Mouse (Mus musculus): ENCODE measurements at regions not wholly inside any gene's neighbourhood (a gene's known extent, or its start where the extent isn't known, plus 50 kb on each side); places are given as distances from the start of the nearest gene placed in this dataset.
"Not testable (repeated sequence)": the region's sequence is repeated elsewhere in the genome, so short reads cannot be mapped to it uniquely, and the experiment has no call there.

DNA sequence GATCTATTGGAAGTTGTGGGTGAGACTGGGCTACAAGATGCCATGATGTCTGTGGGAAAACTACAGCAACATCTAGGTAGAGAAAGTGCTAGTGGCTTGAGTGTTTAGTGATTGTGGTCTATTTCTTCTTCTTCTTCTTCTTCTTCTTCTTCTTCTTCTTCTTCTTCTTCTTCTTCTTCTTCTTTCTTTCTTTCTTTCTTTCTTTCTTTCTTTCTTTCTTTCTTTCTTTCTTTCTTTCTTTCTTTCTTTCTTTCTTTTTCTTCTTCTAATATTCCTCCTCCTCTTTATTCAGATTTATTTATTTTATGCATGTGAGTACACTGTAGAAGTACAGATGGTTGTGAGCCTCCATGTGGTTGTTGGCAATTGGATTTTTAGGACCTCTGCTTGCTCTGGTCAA, 119.0 kb downstream of the AI429214 start:
- not testable (repeated sequence) for H3K4me2 ChIP-seq (ENCODE audit: low read depth, low read length); H3K9ac ChIP-seq (ENCODE audit: low read depth, low read length); H3K4me1 ChIP-seq (ENCODE audit: control insufficient read depth, insufficient read depth, low read length); H3K9me3 ChIP-seq (ENCODE audit: control insufficient read depth, low read length); ATAC-seq; H3K27ac ChIP-seq (ENCODE audit: low read length); H3K4me3 ChIP-seq (ENCODE audit: low read length); H3K36me3 ChIP-seq (ENCODE audit: control insufficient read depth, insufficient read depth, low read length); H3K27me3 ChIP-seq (replicated peaks; ENCODE audit: control insufficient read depth, insufficient read depth, low read length)

DNA sequence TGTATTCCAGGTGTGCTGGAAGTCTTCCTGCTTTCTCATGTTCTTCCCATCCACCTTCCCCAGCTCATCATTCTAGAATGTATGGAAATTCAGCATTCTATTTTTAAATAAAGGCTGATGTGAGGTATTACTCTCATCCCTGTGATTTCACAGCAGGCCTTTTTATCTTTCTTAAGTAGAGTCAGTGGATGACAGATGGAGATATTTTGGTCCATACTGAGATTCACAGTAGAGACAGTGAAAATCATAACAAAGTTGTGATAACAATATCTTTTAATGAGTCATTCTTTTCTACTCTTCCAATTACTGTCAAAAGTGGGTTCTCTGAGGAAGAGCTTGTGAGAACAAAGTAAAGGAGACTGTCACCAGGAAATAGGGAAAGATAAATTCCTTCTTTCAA, 132.4 kb downstream of the AI429214 start:
- Histone ChIP-seq H3K9me3 (ENCODE audit: control insufficient read depth, low read length) (no peaks in the 10 kb centered on the region), H3K4me2 (ENCODE audit: low read depth, low read length) (no peak overlapping the region), H3K4me1 (ENCODE audit: control insufficient read depth, insufficient read depth, low read length) (no peaks in the 10 kb centered on the region), H3K9ac (ENCODE audit: low read depth, low read length) (no peak overlapping the region), H3K4me3 (ENCODE audit: low read length) (no peak overlapping the region), H3K36me3 (ENCODE audit: control insufficient read depth, insufficient read depth, low read length) (no peaks in the 10 kb centered on the region), H3K27ac (ENCODE audit: low read length) (no peak overlapping the region), H3K27me3 (replicated peaks; ENCODE audit: control insufficient read depth, insufficient read depth, low read length) (no peaks in the 10 kb centered on the region)
- ATAC-seq = no peak

DNA sequence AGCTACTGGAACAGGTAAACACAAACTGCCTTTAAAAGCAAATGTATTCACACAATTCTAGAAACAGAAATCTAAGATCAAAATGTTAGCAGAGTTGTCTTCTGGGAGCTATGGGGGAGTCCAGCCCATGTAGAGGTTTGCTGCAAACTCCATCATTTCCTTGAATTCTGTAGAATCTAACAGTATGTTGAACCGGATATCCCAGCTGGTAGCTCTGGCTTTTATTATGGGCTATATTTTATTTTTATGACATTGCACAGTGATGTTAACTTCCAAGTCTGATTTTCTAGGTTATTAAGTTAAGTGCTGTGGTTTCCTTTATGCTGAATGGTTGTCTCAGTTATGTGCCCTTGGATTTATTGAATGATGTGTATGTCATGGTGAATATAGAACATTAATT, 136.3 kb downstream of the AI429214 start:
- Histone ChIP-seq H3K36me3 (ENCODE audit: control insufficient read depth, insufficient read depth, low read length) (no peaks in the 10 kb centered on the region), H3K27me3 (replicated peaks; ENCODE audit: control insufficient read depth, insufficient read depth, low read length) (no peaks in the 10 kb centered on the region), H3K9me3 (ENCODE audit: control insufficient read depth, low read length) (no peaks in the 10 kb centered on the region), H3K4me2 (ENCODE audit: low read depth, low read length) (no peak overlapping the region), H3K4me3 (ENCODE audit: low read length) (no peak overlapping the region), H3K9ac (ENCODE audit: low read depth, low read length) (no peak overlapping the region), H3K27ac (ENCODE audit: low read length) (no peak overlapping the region), H3K4me1 (ENCODE audit: control insufficient read depth, insufficient read depth, low read length) (no peaks in the 10 kb centered on the region)
- WGBS = 66% methylated on average over 1 of the region's 1 CpGs
- no peak for ATAC-seq

DNA sequence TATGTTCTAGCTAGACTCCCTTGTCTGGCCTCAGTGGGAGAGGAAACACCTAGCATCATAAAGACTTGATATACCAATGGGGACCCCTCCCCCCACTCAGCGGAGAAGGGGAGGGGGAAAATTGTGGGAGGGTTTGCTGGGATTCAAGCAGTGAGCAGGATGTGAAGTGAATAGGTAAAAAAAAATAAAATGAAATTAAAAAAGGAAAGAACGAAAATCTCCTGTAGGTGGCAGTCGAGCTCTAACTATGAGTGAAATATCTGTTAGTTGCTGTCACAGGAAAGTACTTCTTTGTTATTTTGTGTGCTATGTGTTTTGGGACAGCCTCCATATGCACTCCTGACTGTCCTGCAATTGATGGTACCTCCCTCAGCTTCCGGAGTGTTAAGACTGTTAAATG, 138.6 kb downstream of the AI429214 start:
- Histone ChIP-seq H3K4me2 (ENCODE audit: low read depth, low read length) (no peak overlapping the region), H3K27me3 (replicated peaks; ENCODE audit: control insufficient read depth, insufficient read depth, low read length) (no peaks in the 10 kb centered on the region), H3K36me3 (ENCODE audit: control insufficient read depth, insufficient read depth, low read length) (no peaks in the 10 kb centered on the region), H3K4me3 (ENCODE audit: low read length) (no peak overlapping the region), H3K4me1 (ENCODE audit: control insufficient read depth, insufficient read depth, low read length) (no peaks in the 10 kb centered on the region), H3K9ac (ENCODE audit: low read depth, low read length) (no peak overlapping the region), H3K27ac (ENCODE audit: low read length) (no peak overlapping the region), H3K9me3 (ENCODE audit: control insufficient read depth, low read length) (no peaks in the 10 kb centered on the region)
- WGBS = 11% methylated on average over 4 of the region's 4 CpGs
- ATAC-seq = no peak

DNA sequence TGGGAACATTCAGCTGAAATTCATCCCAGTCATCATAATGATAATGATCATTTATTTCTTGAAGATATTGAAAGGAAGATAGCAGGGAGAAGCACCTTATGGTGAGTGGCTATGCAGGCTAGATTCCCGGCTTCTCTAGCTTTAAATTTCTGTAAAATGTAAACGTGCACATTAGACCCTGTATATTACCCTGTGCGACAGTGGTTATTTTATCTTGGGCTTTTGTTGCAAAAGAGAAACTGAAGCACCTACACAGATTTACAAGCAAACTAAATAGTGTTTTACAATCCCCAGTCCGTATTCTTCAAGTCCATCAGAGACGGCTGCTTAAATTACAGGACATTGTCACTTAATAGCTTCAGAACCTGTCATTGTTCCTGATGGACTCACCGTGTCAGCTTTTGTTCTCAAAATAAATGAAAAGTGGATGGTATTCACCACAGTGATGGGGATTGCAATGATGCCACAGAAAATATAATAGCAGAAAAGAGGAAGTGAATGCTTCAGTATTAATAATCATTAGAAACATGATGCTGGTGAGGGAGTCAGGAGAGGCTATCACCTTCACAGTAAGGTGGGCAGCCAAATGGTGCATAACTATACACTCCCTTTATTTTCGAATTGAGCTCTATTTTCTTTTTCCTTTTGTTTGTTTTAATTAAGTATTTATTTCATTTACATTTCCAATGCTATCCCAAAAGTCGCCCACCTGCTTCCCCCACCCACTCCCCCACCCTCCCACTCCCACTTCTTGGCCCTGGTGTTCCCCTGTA, 141.0 kb downstream of the AI429214 start:
- H3K36me3 ChIP-seq (ENCODE audit: control insufficient read depth, insufficient read depth, low read length) = no peaks in the 10 kb centered on the region
- no peaks in the 10 kb centered on the region for H3K27me3 ChIP-seq (replicated peaks; ENCODE audit: control insufficient read depth, insufficient read depth, low read length)
- H3K9ac ChIP-seq (ENCODE audit: low read depth, low read length) = no peak overlapping the region
- no peak overlapping the region for H3K4me3 ChIP-seq (ENCODE audit: low read length)
- H3K4me2 ChIP-seq (ENCODE audit: low read depth, low read length) = no peak overlapping the region
- WGBS = 72% methylated on average over 8 of the region's 8 CpGs
- no peak for ATAC-seq
- H3K9me3 ChIP-seq (ENCODE audit: control insufficient read depth, low read length) = no peaks in the 10 kb centered on the region
- no peaks in the 10 kb centered on the region for H3K4me1 ChIP-seq (ENCODE audit: control insufficient read depth, insufficient read depth, low read length)
- no peak overlapping the region for H3K27ac ChIP-seq (ENCODE audit: low read length)

DNA sequence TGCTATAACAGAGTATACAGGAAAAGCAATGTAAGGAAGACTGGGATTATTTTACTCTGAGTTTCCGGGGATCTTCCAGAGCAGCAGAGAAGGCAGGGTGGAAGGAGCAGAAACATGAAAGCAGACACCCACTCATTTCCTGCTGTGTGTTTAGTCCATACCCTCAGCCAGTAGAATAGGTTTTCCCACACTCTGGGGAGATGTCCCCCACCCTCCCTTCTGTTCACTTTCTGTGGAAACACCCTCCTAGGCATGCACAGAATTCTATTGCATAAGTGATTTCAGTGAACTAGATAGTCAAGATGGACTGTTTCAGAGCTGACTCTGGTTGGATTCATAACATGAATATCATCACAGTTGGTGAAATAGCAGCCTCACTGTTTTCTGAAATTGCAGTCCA, 156.9 kb downstream of the AI429214 start:
- no peak overlapping the region for H3K4me2 ChIP-seq (ENCODE audit: low read depth, low read length)
- no peaks in the 10 kb centered on the region for H3K36me3 ChIP-seq (ENCODE audit: control insufficient read depth, insufficient read depth, low read length)
- no peak for ATAC-seq
- H3K9ac ChIP-seq (ENCODE audit: low read depth, low read length) = no peak overlapping the region
- no peak overlapping the region for H3K4me3 ChIP-seq (ENCODE audit: low read length)
- H3K27ac ChIP-seq (ENCODE audit: low read length) = no peak overlapping the region
- WGBS = 45% methylated on average over 1 of the region's 1 CpGs
- no peaks in the 10 kb centered on the region for H3K4me1 ChIP-seq (ENCODE audit: control insufficient read depth, insufficient read depth, low read length)
- H3K9me3 ChIP-seq (ENCODE audit: control insufficient read depth, low read length) = no peaks in the 10 kb centered on the region
- H3K27me3 ChIP-seq (replicated peaks; ENCODE audit: control insufficient read depth, insufficient read depth, low read length) = no peaks in the 10 kb centered on the region

DNA sequence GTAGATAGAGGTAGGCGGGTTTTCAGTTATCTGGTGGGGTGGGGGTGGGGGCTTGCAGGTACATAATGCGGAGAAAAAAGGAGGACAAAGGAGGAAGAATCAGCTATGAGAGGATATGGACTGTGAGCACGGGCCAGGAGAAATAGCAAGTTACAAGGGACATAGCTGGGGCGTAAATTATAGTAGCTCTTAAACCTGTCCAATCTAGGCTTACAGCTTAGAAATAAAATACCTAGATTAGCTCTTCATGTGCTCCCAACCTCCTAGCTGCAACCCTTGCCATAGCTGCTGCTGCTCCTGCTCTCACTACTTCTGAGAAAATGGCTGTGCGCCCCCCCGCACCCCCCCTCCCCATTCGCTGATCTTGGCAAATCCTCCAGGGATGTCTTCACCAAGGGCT, 161.0 kb downstream of the AI429214 start:
- H3K36me3 ChIP-seq (ENCODE audit: control insufficient read depth, insufficient read depth, low read length) = no peaks in the 10 kb centered on the region
- H3K4me2 ChIP-seq (ENCODE audit: low read depth, low read length) = no peak overlapping the region
- no peak overlapping the region for H3K9ac ChIP-seq (ENCODE audit: low read depth, low read length)
- no peak for ATAC-seq
- no peaks in the 10 kb centered on the region for H3K9me3 ChIP-seq (ENCODE audit: control insufficient read depth, low read length)
- no peak overlapping the region for H3K27ac ChIP-seq (ENCODE audit: low read length)
- 80% methylated on average over 7 of the region's 7 CpGs for WGBS
- no peaks in the 10 kb centered on the region for H3K27me3 ChIP-seq (replicated peaks; ENCODE audit: control insufficient read depth, insufficient read depth, low read length)
- H3K4me3 ChIP-seq (ENCODE audit: low read length) = no peak overlapping the region
- H3K4me1 ChIP-seq (ENCODE audit: control insufficient read depth, insufficient read depth, low read length) = no peaks in the 10 kb centered on the region

DNA sequence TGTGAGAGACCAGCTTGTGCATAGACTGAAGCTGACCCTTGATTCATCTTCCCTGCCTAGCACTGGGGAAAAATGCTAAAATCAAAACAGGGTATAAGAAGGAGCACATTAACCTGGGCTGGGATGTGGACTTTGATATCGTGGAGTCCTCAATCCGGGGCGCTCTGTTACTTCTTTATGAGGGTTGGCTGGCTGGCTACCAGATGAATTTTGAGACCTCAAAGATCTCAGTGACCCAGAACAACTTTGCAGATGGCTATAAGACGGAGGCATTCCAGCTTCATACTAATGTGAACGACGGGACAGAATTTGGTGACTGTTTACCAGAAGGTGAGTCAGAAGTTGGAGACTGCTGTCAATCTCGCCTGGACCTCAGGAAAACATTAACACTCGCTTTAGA, 161.5 kb downstream of the AI429214 start:
- 89% methylated on average over 8 of the region's 8 CpGs for WGBS
- no peak for ATAC-seq
- Histone ChIP-seq H3K36me3 (ENCODE audit: control insufficient read depth, insufficient read depth, low read length) (no peaks in the 10 kb centered on the region), H3K4me2 (ENCODE audit: low read depth, low read length) (no peak overlapping the region), H3K27ac (ENCODE audit: low read length) (no peak overlapping the region), H3K27me3 (replicated peaks; ENCODE audit: control insufficient read depth, insufficient read depth, low read length) (no peaks in the 10 kb centered on the region), H3K9ac (ENCODE audit: low read depth, low read length) (no peak overlapping the region), H3K9me3 (ENCODE audit: control insufficient read depth, low read length) (no peaks in the 10 kb centered on the region), H3K4me1 (ENCODE audit: control insufficient read depth, insufficient read depth, low read length) (no peaks in the 10 kb centered on the region), H3K4me3 (ENCODE audit: low read length) (no peak overlapping the region)

DNA sequence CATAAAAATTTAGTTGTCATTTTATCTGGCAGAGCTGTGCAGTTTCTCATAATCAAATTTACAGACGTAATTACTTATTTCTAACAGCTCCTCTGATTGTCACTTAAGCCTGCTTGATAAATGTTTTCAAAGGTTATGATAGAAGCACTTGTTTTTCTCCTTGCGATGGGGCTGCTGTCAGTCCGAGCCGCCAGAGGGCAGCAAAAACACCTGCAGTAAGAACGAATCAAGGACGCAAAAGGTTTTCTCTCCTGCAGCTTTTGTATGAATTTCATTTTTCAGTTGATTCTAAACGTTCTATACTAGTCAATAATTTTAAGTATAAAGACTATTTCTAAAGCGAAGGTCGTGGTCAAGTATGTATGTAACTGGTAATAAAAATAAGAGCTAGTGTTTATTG, 166.1 kb downstream of the AI429214 start:
- Histone ChIP-seq H3K4me3 (ENCODE audit: low read length) (no peak overlapping the region), H3K9me3 (ENCODE audit: control insufficient read depth, low read length) (no peaks in the 10 kb centered on the region), H3K27me3 (replicated peaks; ENCODE audit: control insufficient read depth, insufficient read depth, low read length) (no peaks in the 10 kb centered on the region), H3K36me3 (ENCODE audit: control insufficient read depth, insufficient read depth, low read length) (no peaks in the 10 kb centered on the region), H3K4me1 (ENCODE audit: control insufficient read depth, insufficient read depth, low read length) (no peaks in the 10 kb centered on the region), H3K4me2 (ENCODE audit: low read depth, low read length) (no peak overlapping the region), H3K27ac (ENCODE audit: low read length) (no peak overlapping the region), H3K9ac (ENCODE audit: low read depth, low read length) (no peak overlapping the region)
- no peak for ATAC-seq
- 8% methylated on average over 9 of the region's 9 CpGs for WGBS

DNA sequence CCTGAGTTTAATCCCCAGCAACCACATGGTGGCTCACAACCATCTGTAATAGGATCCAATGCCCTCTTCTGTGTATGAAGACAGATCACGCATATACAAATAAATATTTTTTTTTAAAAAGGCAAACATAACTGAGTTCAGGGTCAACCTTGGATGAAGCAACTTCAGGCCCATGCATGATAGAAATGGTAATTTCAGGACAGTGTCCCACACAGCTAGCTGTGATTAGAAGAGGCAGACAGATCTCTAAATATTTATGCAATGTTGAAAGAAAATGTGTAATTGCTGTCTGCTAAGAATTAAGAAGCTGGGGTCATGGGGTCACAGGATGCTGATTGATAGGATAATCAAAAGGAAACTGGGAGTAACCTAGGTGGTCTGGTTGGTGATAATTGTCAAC, 203.5 kb downstream of the AI429214 start:
- WGBS = 57% methylated on average over 1 of the region's 1 CpGs
- ATAC-seq = no peak
- no peak overlapping the region for H3K27ac ChIP-seq (ENCODE audit: low read length)
- H3K4me1 ChIP-seq (ENCODE audit: control insufficient read depth, insufficient read depth, low read length) = no peaks in the 10 kb centered on the region
- H3K9me3 ChIP-seq (ENCODE audit: control insufficient read depth, low read length) = no peaks in the 10 kb centered on the region
- no peak overlapping the region for H3K9ac ChIP-seq (ENCODE audit: low read depth, low read length)
- H3K36me3 ChIP-seq (ENCODE audit: control insufficient read depth, insufficient read depth, low read length) = no peaks in the 10 kb centered on the region
- no peaks in the 10 kb centered on the region for H3K27me3 ChIP-seq (replicated peaks; ENCODE audit: control insufficient read depth, insufficient read depth, low read length)
- H3K4me2 ChIP-seq (ENCODE audit: low read depth, low read length) = no peak overlapping the region
- no peak overlapping the region for H3K4me3 ChIP-seq (ENCODE audit: low read length)

All from intestine, embryonic 16.5 days (tissue).